Mouse (Mus musculus): ENCODE results near the gene 2210408I21Rik.

The 2210408I21Rik gene

GRCm38 (mm10) chr13:77278659-77279413 is 143.5 kb downstream of the 2210408I21Rik start:
- DNase-seq, result no peak

GRCm38 (mm10) chr13:77295519-77295918 is 160.2 kb downstream of the 2210408I21Rik start:
- no peak for DNase-seq

DNA sequence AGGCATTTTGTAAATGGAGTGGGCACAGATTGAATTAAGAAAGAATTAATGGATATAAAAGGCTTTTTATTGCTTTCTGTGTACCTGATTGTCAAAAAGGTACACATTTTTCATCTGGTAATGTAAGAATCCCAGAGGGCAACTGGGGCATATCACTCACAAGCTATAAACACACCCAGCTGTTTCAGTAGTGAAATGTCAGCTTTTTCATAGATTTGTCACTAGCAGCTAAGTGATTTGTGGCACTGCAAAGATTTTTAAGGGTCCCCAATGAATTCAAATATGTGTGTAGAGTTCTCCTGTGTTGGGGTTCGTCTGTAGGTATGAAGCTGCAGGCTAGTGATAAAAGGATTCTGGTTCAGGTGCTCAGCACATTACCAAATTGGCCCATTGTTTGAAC is 188.8 kb downstream of the 2210408I21Rik start:
- no peak for DNase-seq

GRCm38 (mm10) chr13:77326174-77326959 is 191.0 kb downstream of the 2210408I21Rik start:
- no peak for DNase-seq

DNA sequence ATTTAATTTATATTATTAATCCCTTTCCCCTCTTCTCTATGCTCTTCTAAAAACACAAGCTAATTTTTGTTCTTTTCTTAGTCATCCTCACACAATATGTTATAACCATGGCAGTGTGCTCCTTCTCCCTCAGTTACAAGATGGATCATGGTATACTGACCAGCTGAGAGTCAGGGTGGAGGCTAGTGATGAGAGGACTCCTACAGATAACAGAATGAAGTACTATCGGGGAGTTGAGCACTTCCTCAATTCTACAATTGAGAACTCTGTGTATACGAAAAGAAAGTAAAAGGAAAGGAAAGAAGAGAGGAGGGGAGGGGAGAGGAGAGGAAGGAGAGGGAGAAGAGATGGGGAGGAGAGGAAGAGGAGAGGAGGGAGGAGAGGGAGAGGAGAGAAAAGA is 206.8 kb downstream of the 2210408I21Rik start:
- DNase-seq, result no peak

DNA sequence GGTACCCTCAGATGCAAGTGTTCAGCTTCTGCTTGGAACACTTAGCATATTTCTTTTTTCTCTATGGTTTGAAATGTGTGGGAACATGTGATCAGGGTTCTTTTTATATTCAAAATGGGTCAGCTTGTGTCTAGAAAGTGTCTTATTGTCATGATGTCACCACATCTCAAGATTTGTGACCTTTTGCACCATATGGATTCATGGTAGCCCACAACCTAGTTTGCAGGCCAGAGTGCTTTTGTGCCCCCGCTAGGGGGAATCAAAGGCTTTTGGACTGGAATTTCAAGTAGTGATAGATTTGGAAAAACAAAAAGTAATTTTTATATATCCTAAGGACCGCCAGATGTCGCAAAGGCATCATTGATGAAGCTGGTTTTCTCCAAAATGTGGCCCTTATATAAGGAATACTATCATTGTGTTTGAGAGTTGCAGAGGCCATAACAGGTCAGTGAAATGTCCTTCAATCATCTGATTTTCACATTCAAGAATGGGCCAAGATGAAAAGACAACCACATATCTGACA is 250.2 kb downstream of the 2210408I21Rik start:
- DNase-seq, result no peak

DNA sequence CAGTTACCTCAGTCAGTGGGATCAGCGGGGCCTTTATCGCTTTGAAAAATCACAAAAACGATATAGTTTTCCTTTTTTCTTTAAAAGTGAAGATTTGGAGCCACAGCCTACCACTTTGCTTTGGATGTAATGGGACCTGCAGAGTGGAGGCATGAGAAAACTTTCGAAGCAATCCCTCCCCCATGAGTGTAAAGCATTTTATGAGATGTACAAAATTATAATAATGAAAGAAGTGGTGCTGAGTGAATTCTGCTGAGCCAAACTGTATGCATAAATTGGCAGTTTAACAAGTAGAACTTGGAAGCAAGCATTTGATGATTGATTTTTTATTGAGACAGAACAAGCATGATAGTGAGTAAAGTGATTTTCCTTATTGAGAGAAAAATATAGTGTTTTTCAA is 250.7 kb downstream of the 2210408I21Rik start:
- DNase-seq, result no peak

DNA sequence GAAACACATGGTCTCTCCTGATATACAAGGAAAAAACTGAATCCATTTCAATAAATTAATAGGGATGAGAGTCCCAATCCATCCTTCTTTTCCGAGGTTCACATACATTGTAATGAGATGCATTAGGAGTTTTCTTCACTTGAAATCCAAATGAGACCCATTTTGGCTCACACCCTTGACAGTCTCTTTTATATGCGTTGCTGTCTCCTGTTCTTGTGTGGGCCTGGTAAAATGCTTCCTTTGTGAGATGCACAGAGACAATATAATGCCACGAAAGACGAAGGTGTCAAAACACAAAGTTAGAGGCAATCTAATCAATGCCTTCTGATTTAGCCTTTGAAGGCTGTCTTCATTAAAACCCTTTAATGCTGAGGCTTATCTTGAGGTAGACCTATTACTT is 252.8 kb downstream of the 2210408I21Rik start:
- DNase-seq, result no peak

DNA sequence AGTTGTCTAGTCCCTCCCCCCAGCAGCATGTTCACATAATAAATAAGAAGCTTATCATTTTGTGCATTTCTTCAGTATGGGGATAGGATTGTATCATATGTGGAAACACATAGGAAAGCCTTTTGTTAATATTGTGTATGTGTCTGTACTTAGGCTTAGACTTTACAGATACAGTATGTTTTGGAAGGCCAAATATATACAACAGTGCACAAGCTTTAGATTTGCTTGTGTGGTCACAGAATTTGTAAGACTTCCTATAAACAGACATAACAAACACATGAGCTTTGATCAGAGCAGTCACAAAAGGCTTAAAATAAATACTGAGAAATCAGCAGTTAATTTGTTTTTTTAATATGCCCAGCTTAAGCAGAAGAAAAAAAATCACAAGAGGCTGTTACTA is 253.9 kb downstream of the 2210408I21Rik start:
- DNase-seq, result no peak

DNA sequence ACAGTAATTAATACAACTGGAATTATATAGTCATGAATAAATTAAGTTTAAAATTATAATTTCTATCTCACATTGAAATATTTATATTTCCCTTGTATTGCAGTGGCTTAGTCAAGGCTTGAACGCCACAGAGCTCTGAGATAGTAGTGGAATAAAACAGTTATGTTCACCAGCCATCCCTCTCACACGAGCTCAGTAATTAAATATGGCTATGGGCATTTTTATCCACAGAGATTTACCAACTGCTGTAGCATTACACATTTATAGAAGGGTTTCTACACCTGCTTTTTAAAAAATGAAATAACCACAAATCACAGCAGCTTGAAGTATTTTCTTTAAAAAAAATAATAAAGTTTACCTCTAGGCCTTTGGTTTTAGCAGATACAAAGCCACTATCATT is 261.0 kb downstream of the 2210408I21Rik start:
- DNase-seq, result no peak

GRCm38 (mm10) chr13:77396981-77397380 is 261.6 kb downstream of the 2210408I21Rik start:
- no peak for DNase-seq

DNA sequence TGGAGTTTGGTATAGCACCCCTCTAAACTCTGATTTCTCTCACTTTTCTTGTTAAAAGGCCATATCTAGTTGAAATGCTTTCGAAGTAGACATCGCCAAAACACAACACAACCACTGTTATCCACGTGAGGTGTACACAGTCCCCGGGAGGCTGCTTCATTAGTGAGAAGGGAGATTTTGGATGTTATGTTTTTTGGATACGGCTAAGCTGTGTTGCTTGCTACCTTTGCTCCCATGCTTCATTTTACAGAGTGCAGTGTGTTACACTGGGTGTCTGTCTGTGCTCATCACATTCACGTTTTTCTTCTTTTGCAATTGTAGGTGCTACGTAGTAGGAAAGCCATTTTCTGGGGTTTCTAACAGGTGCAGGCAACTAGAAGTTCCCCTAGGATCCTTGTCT is 262.3 kb downstream of the 2210408I21Rik start:
- DNase-seq, result no peak

DNA sequence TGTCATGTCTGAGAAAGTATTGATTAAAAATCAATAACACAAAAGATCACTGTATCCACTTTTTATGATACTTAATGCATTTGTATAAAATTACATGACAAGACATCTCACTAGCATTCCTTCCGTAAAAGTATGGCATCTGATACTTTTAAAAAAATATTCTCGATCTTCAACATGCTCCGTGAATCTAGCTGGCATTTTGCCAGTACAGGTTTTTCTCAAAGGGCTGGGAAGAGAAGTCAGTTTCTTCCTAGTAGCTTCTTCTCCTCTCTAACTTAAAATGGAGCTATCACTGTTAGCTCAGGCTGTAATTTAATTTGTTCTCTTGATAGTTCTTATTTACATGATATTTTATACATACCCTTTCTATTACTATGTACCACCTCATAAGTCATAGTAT is 263.1 kb downstream of the 2210408I21Rik start:
- no peak for DNase-seq

DNA sequence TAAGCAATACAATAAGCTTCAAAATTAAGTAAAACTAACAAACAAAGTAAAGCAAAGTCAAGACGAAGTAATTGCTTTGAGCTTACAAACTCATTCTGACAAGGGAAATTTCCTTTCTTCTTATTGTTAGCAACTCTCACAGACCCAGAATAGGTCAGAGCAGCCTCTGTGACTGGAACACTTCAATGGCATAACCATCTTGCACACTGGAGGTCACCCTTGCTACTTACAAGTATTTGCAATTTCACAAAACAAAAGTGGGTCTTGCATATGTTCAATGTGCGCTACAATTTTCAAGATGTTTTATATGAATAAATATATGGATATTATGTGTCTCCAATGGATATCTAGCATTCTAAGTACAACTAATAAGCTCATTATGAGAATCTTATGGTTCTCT is 265.4 kb downstream of the 2210408I21Rik start:
- no peak for DNase-seq

DNA sequence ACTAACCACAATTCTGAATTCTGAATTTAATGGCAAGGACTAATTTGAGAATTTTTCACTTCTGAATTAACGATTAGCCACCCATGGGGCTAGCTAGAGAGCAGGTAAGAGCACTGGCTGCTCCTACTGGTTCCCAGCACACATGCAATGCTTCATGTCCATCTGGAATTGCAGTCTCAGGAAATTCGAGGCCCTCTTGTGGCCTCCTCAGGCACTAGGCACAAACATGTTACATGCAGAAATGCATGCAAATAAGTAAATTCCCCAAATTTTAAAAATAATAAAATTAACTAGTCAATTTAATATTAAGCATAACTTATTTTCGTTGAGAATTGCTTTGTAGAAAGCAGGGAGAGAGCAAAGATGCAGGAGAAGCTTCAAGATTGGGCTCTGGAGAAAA is 273.2 kb downstream of the 2210408I21Rik start:
- DNase-seq, result no peak

- no peak for DNase-seq
Observed at GRCm38 (mm10) chr13:77409804-77410203, 274.5 kb downstream of the 2210408I21Rik start.

- no peak for DNase-seq
Observed at GRCm38 (mm10) chr13:77412829-77413228, 277.5 kb downstream of the 2210408I21Rik start.

DNA sequence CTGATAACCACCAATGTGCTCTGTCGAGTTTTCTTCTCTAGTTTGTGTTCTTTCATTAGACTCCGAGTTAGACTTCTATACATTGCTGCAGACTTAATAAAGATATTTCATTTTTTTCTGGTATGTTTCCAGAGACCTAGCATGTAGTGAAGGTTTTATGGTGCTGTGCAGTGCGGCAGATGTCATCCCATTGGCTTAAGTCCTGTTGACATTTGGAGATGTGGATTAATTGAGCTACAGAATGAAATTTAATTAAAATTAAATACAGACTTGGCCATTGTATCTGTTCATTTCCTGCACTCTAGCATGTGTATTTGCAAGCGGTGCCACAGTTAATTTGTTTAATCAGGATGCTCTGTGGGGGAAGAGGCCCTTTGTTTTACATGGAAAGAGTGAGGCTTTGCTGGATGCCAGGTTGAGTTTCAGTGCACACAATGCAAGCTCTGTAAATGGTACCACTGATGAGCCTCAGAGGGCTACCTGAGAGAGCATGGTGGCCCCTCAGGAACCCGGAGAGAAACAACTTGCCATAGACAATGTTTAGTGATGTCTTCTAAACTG is 314.7 kb downstream of the 2210408I21Rik start:
- DNase-seq, result no peak

DNA sequence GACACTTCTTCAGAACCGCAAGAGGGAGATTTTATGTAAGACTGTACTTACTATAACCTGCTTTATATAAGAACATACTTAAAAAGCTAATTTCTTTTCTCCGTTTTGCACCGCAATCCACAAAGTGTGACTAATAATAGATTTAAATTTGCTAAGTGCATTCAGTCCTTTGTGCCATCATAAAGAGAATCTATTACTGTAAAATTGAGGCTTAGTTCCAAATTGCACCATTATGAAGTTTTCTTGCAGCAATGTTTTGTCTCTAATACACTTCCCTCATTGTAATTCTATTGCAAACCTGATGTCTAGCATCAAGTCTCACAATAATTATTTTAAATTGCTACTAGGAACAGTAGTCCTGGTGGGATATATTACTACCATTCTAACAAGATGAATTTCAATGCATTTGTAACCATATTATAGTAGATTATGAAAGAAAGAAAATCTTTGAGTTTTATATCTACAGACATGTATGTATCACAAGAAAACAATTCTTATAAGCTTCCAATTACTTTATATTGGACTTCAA is 334.8 kb downstream of the 2210408I21Rik start:
- no peak for DNase-seq

GRCm38 (mm10) chr13:77476420-77476819 is 341.1 kb downstream of the 2210408I21Rik start:
- no peak for DNase-seq

- DNase-seq, result no peak
Observed at GRCm38 (mm10) chr13:77478425-77479119, 343.2 kb downstream of the 2210408I21Rik start.

DNA sequence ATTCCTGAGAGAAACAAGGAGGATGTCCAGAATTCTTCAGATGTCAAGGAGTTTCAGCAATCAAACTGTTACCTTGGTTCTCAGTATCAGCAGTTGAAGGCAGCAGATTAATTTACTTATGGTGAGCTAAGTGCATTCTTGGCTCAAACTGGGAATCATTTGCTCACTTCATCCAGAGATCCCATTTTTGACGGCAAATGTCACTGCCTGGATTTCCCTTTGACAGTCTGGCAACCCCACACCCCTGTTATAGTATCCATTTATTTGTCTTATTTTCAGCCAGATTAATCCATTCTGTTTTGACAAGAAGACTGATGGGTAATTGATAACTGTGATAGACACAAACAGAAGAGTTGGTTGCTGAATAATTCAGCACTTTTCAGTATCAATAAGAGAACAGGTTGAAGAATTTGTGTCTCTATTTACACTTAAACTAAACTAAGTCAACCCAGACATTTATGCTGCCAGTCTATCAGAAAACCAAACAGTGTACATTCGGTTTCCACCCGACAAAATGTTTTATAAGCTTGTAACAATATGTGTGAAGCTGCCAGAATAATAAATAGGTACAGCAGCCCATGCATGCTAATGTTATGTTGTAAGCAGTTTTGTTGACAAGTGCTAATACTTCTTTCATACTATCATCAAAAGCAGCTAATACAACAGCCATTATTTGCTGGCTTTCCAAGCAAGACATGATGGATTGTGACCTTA is 354.8 kb downstream of the 2210408I21Rik start:
- DNase-seq, result no peak

All from cerebellum, postnatal 36 days (tissue).